Mouse (Mus musculus) embryo, embryonic 11.5 days (tissue): ENCODE results near the gene a.
"Not testable (repeated sequence)": the region's sequence is repeated elsewhere in the genome, so short reads cannot be mapped to it uniquely, and the experiment has no call there.

Experiments used
- DNase-seq: peaks from one replicate; pipeline ENCODE4 v3.0.0-alpha.2; 2012; ENCODE audit warnings: low read depth, low spot score

Gene a

GRCm38 (mm10) chr2:155050108-155050503 lies 258.9 kb downstream of the a start:
- no peak for DNase-seq

DNA sequence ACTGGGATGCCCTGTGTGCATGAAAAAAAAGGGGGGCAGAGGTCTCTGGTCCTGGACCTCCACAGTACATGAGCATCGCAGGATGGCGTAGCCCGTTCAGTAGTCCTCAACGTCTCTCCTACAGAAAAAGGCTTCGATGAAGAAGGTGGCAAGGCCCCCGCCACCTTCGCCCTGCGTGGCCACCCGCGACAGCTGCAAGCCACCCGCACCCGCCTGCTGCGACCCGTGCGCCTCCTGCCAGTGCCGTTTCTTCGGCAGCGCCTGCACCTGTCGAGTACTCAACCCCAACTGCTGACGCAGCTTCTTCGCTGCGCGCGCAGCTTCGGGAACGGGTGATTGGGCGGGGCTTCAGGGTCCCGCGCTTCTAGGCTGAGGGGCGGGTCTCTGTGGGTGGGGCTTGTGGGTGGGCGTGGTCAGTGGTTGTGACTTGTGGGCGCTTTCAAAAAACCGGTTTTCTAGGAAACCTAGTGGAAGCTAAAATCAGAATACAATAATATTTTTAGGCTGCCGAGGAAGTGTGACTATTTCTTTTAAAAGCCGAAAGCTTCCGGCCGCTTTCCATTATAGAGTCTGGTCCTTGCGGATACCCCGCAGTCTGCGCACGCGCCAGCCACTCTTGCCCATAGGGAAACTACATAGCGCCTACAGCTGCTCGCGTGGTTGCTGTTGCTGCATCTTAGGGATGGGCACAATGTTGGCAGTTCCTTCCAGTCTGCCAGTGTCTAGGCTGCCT lies 259.5 kb downstream of the a start:
- peak; percentile 94 for DNase-seq

DNA sequence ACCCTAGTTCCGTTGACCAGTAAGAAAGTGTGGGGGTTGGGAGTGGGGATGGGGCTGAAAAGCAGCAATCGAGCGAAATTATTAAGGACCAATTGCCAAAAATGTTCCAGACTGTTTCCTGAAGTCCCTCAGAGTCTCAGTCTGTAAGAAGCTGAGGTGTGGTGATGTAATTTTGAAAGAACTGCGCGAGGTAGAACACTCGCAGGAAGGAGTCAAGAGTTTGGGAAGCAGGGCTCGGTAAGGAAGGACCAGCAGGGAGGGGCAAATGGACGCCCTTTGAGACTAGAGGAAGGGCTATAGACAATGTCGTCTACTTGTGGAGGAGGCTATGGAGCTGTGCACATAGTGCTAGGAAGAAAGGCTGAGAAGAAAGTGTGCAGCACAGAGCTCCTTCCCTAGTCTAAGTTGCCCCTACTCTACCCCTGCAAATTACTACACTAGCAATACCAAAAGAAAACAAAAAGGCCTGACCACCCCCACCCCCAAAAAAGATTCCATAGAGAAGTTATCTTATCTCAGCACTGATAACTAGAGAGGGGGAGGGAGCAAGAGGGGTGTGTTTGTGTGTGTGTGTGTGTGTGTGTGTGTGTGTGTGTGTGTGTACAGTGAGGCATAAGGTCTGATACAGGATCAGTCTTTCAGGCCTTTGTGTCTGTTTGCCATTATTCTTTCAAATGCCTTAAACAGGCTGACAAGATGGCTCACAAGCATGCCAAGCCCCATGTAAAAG lies 260.6 kb downstream of the a start:
- DNase-seq, result no peak

- DNase-seq, result no peak
Observed at GRCm38 (mm10) chr2:155052681-155053080, 261.5 kb downstream of the a start.

- DNase-seq, result not testable (repeated sequence)
Observed at GRCm38 (mm10) chr2:155053512-155053911, 262.3 kb downstream of the a start.

GRCm38 (mm10) chr2:155054672-155055071 lies 263.5 kb downstream of the a start:
- DNase-seq, result no peak

GRCm38 (mm10) chr2:155056076-155056578 lies 264.9 kb downstream of the a start:
- DNase-seq, result no peak

DNA sequence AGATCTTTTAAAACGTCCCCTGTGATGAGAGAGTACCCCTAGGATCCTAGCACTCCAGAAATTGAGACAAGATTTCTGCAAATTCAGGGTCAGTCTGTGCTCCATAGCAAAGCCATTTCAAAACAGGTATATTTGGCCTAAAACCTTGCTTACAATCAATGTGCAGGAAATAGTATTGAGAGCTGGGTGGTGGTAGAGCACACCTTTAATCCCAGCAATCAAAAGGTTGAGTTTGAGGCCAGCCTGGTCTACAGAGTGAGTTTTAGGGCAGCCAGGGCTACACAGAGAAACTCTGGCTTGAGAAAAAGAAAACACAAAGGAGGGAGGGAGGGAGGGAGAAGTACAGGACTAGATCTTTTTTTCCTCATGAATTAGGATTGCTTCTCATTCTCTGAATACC lies 266.2 kb downstream of the a start:
- no peak for DNase-seq

- no peak for DNase-seq
Observed at GRCm38 (mm10) chr2:155071027-155071426, 279.8 kb downstream of the a start.

- no peak for DNase-seq
Observed at GRCm38 (mm10) chr2:155072353-155073145, 281.3 kb downstream of the a start.

DNA sequence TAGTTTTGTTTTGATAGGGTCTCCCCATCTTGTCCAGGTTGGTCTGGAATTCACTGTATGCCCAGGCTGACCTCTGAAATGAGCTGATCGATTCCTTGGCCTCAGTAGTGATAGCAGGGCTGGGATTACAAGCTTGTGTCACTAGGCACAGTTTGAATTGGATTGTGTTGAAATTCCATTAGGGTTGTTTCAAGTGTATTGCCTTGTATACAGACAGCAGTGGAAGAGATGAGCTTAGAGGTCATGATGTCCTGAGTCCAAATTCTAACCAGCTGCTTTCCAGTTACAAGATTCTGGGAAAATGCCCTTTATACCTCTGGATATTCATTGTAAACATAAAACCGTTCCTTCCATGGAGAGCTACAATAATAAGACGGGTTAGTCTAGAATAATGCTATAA lies 282.1 kb downstream of the a start:
- no peak for DNase-seq

DNA sequence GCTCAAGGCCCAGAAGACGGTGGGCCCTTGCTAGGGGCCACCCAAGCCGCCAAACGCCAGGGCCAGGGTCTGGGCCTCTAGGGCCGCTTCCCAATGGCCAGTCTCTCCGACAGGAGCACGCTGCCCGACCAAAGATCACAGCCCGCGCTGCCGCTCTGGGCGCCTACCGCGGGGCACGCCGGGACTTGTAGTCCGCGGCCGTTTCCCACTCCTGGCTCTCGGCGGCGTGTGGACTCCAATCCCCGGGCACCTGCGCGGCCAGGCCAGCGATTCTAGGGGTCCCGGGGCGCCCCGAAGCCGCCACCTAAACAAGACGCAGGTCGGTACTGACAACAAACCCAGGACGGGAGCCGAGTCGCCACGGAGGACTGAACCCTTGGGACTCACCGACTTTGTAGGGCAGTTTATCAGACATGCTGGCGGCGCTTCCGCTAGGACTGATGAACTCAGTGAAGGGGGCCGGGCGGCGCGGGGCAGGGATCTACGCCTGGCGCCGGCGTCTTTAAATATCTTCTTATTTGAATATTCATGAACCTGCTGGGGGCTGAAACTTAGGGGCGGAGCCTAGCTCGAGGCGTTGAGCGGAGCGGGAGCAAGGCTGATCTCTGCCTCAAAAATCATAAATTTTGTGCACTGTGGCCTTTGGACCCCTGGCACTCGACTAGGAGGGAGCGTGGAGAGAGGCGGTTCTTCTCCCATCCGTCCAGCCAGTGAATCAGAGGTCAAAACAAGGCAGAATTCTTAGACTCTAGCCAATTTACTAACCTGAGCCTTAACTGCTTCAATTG lies 283.0 kb downstream of the a start, which contains the start of gene Ahcy:
TSS of gene Ahcy (minus strand) at position 520 of the 788 bp plus-strand sequence.
- DNase-seq, result peak; percentile 82

- no peak for DNase-seq
Observed at GRCm38 (mm10) chr2:155074766-155075330, 283.6 kb downstream of the a start.

GRCm38 (mm10) chr2:155075649-155076048 lies 284.4 kb downstream of the a start:
- no peak for DNase-seq

GRCm38 (mm10) chr2:155079500-155080178 lies 288.4 kb downstream of the a start:
- DNase-seq, result no peak

- no peak for DNase-seq
Observed at GRCm38 (mm10) chr2:155080179-155080530, 289.0 kb downstream of the a start.

DNA sequence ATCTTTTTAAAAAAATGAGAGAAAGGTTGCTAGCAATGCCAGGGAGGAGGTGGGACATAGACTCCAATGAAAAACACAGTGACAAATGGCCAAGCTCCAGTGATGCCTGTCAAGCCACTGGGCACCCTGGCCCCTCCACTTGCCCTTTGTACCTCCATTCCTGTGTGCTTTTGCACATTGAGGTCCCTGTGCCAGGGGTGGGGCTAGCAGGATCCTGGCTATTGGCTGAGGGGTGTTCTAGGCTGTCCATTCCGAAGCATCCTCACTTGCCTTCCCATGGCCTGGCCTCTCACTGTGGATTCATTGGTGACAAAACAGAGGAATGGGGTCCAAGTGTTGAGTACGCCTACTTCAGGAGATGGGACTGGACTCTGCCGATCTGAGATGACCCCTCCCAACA lies 289.9 kb downstream of the a start:
- no peak for DNase-seq

GRCm38 (mm10) chr2:155082121-155082803 lies 291.1 kb downstream of the a start:
- DNase-seq, result no peak

DNA sequence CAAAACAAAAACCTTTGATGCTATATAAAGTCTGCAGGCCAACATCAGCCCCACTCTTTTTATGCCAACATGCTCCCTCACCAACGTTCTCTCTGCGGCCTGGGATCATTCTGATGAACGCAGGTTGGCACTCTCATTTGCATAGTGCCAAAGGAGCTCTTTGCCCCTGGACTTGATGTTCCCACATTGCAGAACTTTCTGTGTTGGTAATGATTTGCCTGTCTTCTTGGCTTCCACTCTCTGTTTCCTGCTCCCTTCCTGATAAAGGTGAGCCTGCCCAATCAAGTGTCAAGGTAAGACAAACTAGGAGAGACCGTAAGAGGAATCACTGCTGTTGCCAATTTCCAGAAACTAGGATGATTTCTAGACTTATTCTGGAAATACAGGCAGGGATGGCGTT lies 293.3 kb downstream of the a start:
- no peak for DNase-seq

- no peak for DNase-seq
Observed at GRCm38 (mm10) chr2:155086328-155086727, 295.1 kb downstream of the a start.
